Mouse (Mus musculus) neural tube, embryonic 14.5 days (tissue): Measurements from ENCODE around the gene Spint2. TPM values are rescaled to one million over a fixed set of nuclear protein-coding genes. Genes with fewer than 3 reads are reported as not detected.

ENCODE experiments used
- ATAC-seq: fragments of 200-750 bp; cut with Nextera tagmentation; 2 replicates; pipeline ENCODE4 v1.8.0; 2017; ENCODE audit warnings: low read depth, mild to moderate bottlenecking, moderate TSS enrichment, moderate library complexity
- H3K27ac ChIP-seq: fragments of 300-500 bp; sonication (generic); 2 replicates; pipeline ENCODE4 v1.5.1; 2014; ENCODE audit warnings: low read depth, mild to moderate bottlenecking, control low read depth, low read length, moderate library complexity, mixed read lengths
- H3K27me3 ChIP-seq: fragments of 300-500 bp; sonication (generic); 2 replicates; pipeline ENCODE4 v1.6.1; 2014; ENCODE audit warnings: low read length; ENCODE audit not compliant: control insufficient read depth, insufficient read depth
- H3K36me3 ChIP-seq: fragments of 300-500 bp; sonication (generic); 2 replicates; pipeline ENCODE4 v1.6.1; 2014; ENCODE audit warnings: low read length, mixed read lengths; ENCODE audit not compliant: control insufficient read depth, insufficient read depth
- H3K4me1 ChIP-seq: fragments of 300-500 bp; sonication (generic); 2 replicates; pipeline ENCODE4 v1.6.1; 2014; ENCODE audit warnings: low read length; ENCODE audit not compliant: control insufficient read depth, insufficient read depth
- H3K4me2 ChIP-seq: fragments of 300-500 bp; sonication (generic); 2 replicates; pipeline ENCODE4 v1.6.1; 2014; ENCODE audit warnings: mild to moderate bottlenecking, low read depth, low read length, control low read depth
- H3K4me3 ChIP-seq: fragments of 300-500 bp; sonication (generic); 2 replicates; pipeline ENCODE4 v1.5.1; 2014; ENCODE audit warnings: low read depth, low read length, control low read depth, mixed read lengths
- H3K9ac ChIP-seq: fragments of 300-500 bp; sonication (generic); replicated peaks from 2 replicates; pipeline ENCODE4 v1.6.1; 2014; ENCODE audit warnings: low read depth, mild to moderate bottlenecking, control low read depth, low read length, mixed read lengths
- H3K9me3 ChIP-seq: fragments of 300-500 bp; sonication (generic); 2 replicates; pipeline ENCODE4 v1.6.1; 2016; ENCODE audit warnings: low read length; ENCODE audit not compliant: control insufficient read depth
- WGBS: fragments of 180-500 bp; shearing (Covaris S2); extraction: QIAGEN DNeasy Blood & Tissue Kit; methylation state at CpG from one replicate; pipeline ENCODE4 v1.1.7; 2014; 5-methylcytosine and 5-hydroxymethylcytosine counted together
- polyA plus RNA-seq: library from polyadenylated mRNA; unstranded; fragments of >200 nt; fragmentation: Nextera tagmentation; extraction: Ambion mirVana; gene quantifications from 2 replicates; pipeline ENCODE4 v1.2.1, GENCODE M21; 2014

The Spint2 gene
- polyA plus RNA-seq, 1 experiment from 2014 or later: 62.4 TPM

DNA sequence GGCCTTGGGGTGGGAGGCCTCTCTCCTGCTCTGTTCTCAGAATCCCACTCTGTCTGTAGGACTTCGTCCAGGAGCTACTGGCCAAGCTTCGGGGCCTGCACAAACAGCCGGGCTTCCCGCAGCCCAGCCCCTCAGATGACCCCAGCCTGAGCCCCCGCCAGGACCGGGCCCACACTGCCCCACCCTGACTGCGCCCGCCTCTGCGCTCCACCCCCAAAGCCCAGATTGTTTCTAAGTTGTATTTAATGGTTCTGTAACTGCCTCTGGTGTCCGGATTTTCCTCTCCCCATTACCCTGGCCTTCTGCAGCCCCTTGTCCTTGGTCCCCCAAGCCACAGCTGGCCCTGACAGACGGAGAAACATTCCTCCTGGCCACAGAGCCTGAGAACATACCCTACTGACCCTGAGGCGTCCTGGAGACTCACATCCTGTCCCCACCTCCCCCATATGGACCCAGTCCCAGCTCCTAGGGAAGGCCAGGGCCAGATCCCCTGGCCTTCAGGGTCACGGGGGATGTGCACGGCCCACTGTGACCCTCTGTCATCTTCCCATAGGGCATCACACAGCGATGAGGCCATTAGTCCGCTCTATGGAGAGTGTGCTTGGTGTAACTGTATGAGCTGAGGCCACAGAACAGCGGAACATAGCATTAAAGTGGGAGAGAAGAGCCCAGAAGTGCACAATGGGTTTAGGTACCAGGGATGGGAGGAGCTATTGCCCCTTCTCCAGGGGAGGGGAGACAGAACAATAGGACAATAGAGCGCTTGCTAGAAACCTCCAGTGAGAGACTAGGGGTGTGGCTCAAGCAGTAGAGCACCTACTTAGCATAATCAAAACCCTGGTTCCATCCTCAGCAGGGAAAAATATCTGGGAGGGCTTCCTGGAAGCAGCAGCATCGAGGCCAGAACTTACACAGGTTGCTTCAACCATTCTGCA lies 11.7 kb upstream of the Spint2 start:
- H3K4me3 ChIP-seq: no peak overlapping the region
- H3K27me3 ChIP-seq: no peaks in the 10 kb centered on the region
- no peak for ATAC-seq
- H3K9ac ChIP-seq: no peak overlapping the region; the same call in 1 of the 2 replicates
- H3K36me3 ChIP-seq: no peaks in the 10 kb centered on the region
- WGBS: 14% methylated on average over 19 of the region's 19 CpGs
- peaks cover 6% of the 10 kb centered on the region; the same call in 1 of the 2 replicates for H3K4me1 ChIP-seq
- H3K4me2 ChIP-seq: no peak overlapping the region
- H3K27ac ChIP-seq: peak overlapping the region; percentile 2
- no peaks in the 10 kb centered on the region for H3K9me3 ChIP-seq

DNA sequence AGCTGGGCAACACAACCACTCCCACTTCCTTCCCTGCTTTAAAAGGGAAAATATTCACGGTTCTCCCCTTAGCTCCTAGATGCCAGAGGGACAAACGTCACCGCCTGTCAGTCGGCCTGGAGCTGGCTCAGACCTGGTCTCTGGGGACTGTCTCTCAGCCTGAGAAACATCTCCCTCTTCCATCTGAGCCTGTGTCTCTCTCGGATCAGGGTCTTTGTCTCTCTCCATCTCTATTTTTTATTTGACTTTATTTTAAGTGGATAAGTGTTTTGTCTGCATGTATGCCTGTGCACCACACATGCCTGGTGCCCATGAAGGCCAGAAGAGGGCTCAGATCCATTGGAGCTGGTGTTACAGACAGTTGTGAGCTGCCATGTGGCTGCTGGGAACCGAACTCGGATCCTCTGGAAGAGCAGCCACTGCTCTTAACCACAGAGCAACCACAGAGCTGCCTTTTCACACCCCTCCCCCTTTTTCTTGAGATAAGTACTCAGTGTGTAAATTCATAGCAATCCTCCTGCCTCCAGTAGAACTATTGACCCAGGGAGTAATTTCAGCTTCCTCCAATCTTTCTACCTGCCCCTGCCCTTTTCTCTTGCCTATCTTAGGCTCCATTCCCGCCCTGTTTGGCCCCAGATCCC lies 10.9 kb upstream of the Spint2 start:
- H3K4me1 ChIP-seq: peaks cover 6% of the 10 kb centered on the region; the same call in 1 of the 2 replicates
- no peak overlapping the region for H3K4me3 ChIP-seq
- no peaks in the 10 kb centered on the region for H3K36me3 ChIP-seq
- no peak overlapping the region for H3K4me2 ChIP-seq
- no peak for ATAC-seq
- H3K9ac ChIP-seq: no peak overlapping the region; the same call in 1 of the 2 replicates
- H3K27me3 ChIP-seq: no peaks in the 10 kb centered on the region
- peak overlapping the region; percentile 2; the same call in 1 of the 2 replicates for H3K27ac ChIP-seq
- 25% methylated on average over 8 of the region's 8 CpGs for WGBS
- no peaks in the 10 kb centered on the region for H3K9me3 ChIP-seq

DNA sequence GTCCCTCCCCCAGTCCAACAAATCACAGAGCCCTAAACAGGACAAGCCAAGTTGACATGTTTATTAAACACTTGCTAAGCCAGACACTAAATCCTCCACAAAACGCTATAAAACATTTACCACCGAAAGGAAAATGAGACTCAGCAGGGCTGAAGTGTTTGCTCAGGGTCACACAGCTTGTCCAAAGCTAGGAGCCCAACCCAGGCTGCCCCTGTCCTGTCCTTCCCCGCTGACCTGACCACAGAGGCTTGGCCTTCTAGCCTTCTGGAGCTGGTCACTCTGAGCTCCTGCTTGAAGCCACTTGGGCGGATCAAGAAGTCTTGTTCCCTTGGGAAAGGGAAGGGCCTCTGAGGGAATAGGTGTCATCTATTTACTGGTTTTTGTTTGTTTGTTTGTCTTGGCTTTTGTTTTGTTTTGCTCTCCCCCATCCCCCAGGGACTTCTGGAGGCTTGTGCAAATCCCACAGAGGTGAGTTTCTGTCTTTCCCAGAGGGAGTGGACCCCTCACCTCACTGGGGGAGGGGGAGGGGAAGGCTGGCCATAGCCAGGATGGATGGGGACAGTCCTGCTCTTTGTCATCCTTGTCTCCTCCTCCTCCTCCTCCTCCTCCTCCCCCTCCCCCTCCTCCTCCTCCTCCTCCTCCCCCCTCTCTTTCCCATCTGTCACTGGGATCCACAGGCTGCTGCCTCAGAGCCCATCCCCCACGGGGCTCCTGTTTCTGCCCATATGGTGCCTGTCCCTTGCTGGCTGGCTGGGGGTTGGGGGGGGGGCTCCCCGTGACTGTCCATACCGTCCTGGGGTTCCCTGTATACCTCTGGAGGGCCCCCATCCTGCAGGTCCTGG lies 10.1 kb upstream of the Spint2 start:
- Histone ChIP-seq H3K4me2 (no peak overlapping the region), H3K4me1 (peaks cover 6% of the 10 kb centered on the region; the same call in 1 of the 2 replicates), H3K9ac (no peak overlapping the region), H3K36me3 (no peaks in the 10 kb centered on the region), H3K27me3 (no peaks in the 10 kb centered on the region), H3K4me3 (no peak overlapping the region), H3K9me3 (no peaks in the 10 kb centered on the region), H3K27ac (peak overlapping the region; percentile 3; the same call in 1 of the 2 replicates)
- ATAC-seq: peak; percentile 32; the same call in 1 of the 2 replicates
- WGBS: 13% methylated on average over 6 of the region's 7 CpGs

DNA sequence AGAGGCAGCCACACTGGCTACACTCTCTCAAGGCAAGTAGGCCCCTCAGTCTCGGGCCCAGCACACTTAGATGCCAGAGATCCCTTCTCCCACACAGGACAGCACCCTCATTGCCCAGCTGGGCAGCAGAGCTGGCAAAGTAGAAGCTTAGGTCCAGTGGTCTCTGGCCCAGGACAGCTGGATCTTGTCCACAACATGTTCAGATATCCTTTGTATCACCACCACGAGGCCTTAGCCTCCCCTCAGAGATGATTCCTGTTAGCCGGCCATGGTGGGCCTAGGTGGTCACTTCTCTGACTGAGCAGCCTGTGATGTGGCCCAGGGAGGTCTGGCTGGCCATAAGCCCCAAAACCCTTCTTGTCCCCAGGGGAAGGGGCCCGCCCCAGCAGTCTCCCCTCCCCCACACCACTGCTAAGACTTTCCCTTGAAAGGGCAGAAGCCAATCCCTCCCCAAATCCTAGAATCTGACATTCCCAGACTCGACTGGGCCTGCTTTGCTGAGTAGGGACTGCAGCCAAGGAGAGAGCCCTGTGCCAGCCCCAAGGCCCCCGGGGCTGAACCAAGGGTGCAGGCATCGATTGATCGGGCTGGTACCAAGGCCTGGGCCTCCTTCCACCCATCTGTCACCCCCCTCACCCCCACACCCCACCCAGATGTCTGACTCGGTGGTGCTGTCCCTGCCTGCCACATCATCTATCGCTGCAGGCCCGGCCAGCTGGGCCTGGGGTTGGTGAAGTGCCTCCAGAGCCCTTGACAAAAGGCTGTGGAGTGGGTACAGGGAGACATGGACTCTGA lies 9.2 kb upstream of the Spint2 start:
- H3K9me3 ChIP-seq: no peaks in the 10 kb centered on the region
- H3K4me3 ChIP-seq: no peak overlapping the region
- H3K4me2 ChIP-seq: no peak overlapping the region; the same call in 1 of the 2 replicates
- peak overlapping the region; percentile 48; the same call in 1 of the 2 replicates for H3K27ac ChIP-seq
- no peaks in the 10 kb centered on the region for H3K27me3 ChIP-seq
- no peaks in the 10 kb centered on the region for H3K36me3 ChIP-seq
- no peak for ATAC-seq
- H3K9ac ChIP-seq: no peak overlapping the region
- 26% methylated on average over 11 of the region's 11 CpGs for WGBS
- H3K4me1 ChIP-seq: peaks cover 6% of the 10 kb centered on the region; the same call in 1 of the 2 replicates

DNA sequence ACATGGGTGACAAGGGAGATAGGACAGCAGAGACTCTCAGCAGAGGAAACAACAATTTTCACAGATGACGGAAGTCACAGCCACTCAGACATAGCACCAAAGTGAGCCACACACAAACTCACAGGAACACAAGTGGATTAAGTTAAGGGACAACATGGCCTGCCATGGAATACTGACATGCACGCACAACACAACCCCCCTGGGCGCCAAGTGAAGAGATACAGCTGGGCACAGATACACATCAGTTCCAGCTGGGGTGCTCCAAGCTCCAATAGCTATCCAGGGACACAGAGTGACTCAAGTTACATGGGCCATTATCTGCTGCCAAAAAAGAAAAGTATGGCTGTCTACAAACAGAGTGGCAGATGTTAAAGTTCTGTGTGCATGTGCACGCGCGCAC lies 8.1 kb upstream of the Spint2 start:
- ATAC-seq: no peak
- H3K4me3 ChIP-seq: no peak overlapping the region
- H3K4me1 ChIP-seq: peaks cover 6% of the 10 kb centered on the region; the same call in 1 of the 2 replicates
- H3K9ac ChIP-seq: no peak overlapping the region
- H3K27me3 ChIP-seq: no peaks in the 10 kb centered on the region
- no peaks in the 10 kb centered on the region for H3K36me3 ChIP-seq
- no peak overlapping the region for H3K27ac ChIP-seq
- WGBS: 63% methylated on average over 6 of the region's 6 CpGs
- peak overlapping the region; percentile 23; the same call in 1 of the 2 replicates for H3K4me2 ChIP-seq
- no peaks in the 10 kb centered on the region for H3K9me3 ChIP-seq

DNA sequence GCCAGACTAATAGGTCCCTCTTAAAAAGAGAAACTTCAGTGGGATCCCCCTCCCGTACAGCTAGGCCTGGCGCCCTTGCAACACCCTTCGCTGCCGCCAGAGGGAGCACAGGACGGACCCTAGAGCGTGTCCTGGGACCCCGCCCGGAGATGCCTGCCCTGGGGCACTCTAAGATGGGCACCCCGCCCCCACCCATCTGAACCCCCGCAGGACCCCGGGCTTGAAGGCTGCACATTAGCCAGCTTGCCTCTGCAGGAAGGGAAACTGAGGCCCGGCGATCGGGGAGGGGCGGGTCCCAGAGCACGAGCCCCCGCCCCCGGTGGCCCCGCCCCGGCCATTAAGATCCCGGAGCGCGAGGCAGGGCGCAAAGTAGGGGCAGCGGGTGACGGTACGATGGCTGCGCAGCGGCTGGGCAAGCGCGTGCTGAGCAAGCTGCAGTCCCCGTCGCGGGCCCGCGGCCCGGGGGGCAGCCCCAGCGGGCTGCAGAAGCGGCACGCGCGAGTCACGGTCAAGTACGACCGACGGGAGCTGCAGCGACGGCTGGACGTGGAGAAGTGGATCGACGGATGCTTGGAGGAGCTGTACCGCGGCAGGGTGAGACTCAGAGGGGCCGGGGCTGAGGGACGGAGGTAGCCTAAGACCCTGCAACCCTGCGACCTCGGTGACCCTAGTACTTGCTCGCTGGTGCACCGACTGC lies 7.4 kb upstream of the Spint2 start, which contains the start of gene Ppp1r14a:
Gene Ppp1r14a (plus strand): TSS at position 367 of the 697 bp plus-strand sequence.
- Histone ChIP-seq H3K4me1 (peaks cover 6% of the 10 kb centered on the region; the same call in 1 of the 2 replicates), H3K9me3 (no peaks in the 10 kb centered on the region), H3K27ac (0 out of 2 replicates have a peak within 1 kb of the TSS, but pooled peaks have one; percentile 7), H3K4me3 (peak within 1 kb of the TSS; percentile 41), H3K4me2 (peak within 1 kb of the TSS; percentile 79), H3K9ac (peak within 1 kb of the TSS; percentile 46), H3K36me3 (no peaks in the 10 kb centered on the region), H3K27me3 (no peaks in the 10 kb centered on the region)
- under 1% methylated on average over 51 of the region's 59 CpGs for WGBS
- ATAC-seq: peak; percentile 38; the same call in 1 of the 2 replicates

DNA sequence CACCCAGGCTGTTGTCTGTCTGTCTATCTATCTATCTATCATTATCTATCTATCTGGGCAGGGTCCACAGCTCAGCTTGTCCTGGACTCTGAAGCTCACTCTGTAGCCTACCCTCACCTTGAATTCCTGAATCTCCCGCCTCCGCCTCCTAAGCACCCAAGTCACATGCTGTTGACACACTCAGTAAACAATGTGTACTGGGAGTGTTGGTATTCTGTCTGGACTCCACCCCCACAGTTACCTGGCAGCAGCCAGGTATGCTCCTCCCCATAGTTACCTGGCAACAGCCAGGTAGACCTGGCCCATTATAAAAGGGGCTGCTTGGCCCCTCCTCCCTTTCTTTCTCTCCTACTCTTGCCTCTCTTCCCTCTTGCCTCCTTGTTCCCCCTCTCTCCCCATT lies 6.4 kb upstream of the Spint2 start:
- Histone ChIP-seq H3K9me3 (no peaks in the 10 kb centered on the region), H3K4me1 (peaks cover 6% of the 10 kb centered on the region; the same call in 1 of the 2 replicates), H3K36me3 (no peaks in the 10 kb centered on the region), H3K4me2 (no peak overlapping the region), H3K4me3 (no peak overlapping the region), H3K9ac (no peak overlapping the region), H3K27ac (no peak overlapping the region), H3K27me3 (no peaks in the 10 kb centered on the region)
- WGBS: 83% methylated on average over 2 of the region's 2 CpGs
- no peak for ATAC-seq
